In the genomic region with DNA sequence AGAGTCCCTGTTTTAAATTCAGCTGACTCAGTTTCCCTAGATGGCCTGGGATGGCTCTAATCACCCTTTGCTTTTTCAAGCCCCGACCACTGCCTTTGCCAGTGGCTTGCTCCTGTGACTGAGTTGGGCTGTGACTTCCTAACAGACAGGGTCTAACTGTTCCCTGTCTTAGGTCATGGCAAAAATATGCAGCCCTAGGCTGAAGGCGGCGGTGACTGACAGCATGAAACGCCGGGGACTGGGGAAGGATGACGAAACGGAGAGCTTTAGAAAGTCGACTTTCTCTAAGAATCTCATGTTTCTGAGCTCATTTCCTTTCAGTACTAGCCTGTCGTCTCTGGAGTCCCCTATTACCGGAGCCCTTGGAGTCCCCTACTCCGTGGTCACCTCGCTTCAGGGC, we compare ENCODE assay signal across 11 mouse cellular contexts. TPM values are rescaled to one million over a fixed set of nuclear protein-coding genes. Genes with fewer than 3 reads are reported as not detected.
DNase-seq lines count a peak whose midpoint lies in the region; ATAC-seq and TF ChIP-seq lines count a peak whose summit lies in the region.
"Had no signal": no experiment of that assay in that cellular context is flagged by ENCODE, and none has a peak within 500 bp of the region (broad histone marks: within the 10 kb centered on the region; RNA-seq: fewer than 3 reads in every experiment).

No protein-coding gene starts in this region.

- H3K27ac ChIP-seq in kidney, embryonic 14.5 days (ENCODE audit: low read depth, low read length): peak overlapping the region; percentile 49; the same call in 1 of the 2 replicates
- peak overlapping the region; percentile 43 for H3K27ac ChIP-seq in embryonic facial prominence, embryonic 11.5 days (replicated peaks; ENCODE audit: low read depth, low read length)
- H3K27ac ChIP-seq in heart, embryonic 15.5 days: peak overlapping the region; percentile 86
- H3K27ac ChIP-seq in thymus, adult 2 months (ENCODE audit: control insufficient read depth, insufficient read depth, low read length): no peak overlapping the region
- H3K27ac ChIP-seq: neural tube, embryonic 12.5 days had no signal

- no peak for TF ChIP-seq POLR2A in thymus, adult 2 months (IDR thresholded peaks at IDR 0.05; ENCODE audit: control insufficient read depth, extremely low read depth, insufficient read depth, low read length, poor library complexity)

- H3K4me3 ChIP-seq in kidney, embryonic 14.5 days (ENCODE audit: low read length): no peak overlapping the region
- no peak overlapping the region for H3K4me3 ChIP-seq in embryonic facial prominence, embryonic 11.5 days (ENCODE audit: low read depth, low read length)
- H3K4me3 ChIP-seq in heart, embryonic 15.5 days: 0 out of 2 replicates have a peak overlapping the region, but pooled peaks have one; percentile 2
- H3K4me3 ChIP-seq in thymus, adult 2 months (ENCODE audit: control insufficient read depth, insufficient read depth, low read length): no peak overlapping the region
- H3K4me3 ChIP-seq: neural tube, embryonic 12.5 days had no signal

- TF ChIP-seq CTCF in thymus, adult 2 months (IDR thresholded peaks at IDR 0.05; ENCODE audit: borderline replicate concordance, control insufficient read depth, extremely low read depth, insufficient read depth, low read length, poor library complexity): no peak

- no peak for DNase-seq in kidney, adult 9 months
- DNase-seq in embryonic facial prominence, embryonic 11.5 days (ENCODE audit: low spot score): peak; percentile 80
- DNase-seq in lung, postnatal 4 days: peak; percentile 63 to 70
- DNase-seq in thymus, adult 2 months: no peak
- DNase-seq in c-Kit-positive CD71-positive TER-119-positive erythroid progenitor cells, embryonic 14.5 days (ENCODE audit: low spot score): no peak
- DNase-seq in layer of hippocampus, postnatal 14 days (ENCODE audit: low spot score in 2 of 2): no peak
- DNase-seq: cerebellum, postnatal 36 days; layer of hippocampus, postnatal 36 days had no signal

- no peak overlapping the region for H3K9ac ChIP-seq in kidney, embryonic 14.5 days (ENCODE audit: low read depth, low read length)
- no peak overlapping the region for H3K9ac ChIP-seq in embryonic facial prominence, embryonic 11.5 days (replicated peaks; ENCODE audit: low read length)
- H3K9ac ChIP-seq in heart, embryonic 15.5 days: peak overlapping the region; percentile 5; the same call in 1 of the 2 replicates
- H3K9ac ChIP-seq: neural tube, embryonic 12.5 days had no signal

- no peaks in the 10 kb centered on the region for H3K36me3 ChIP-seq in kidney, embryonic 14.5 days (ENCODE audit: control insufficient read depth, insufficient read depth, low read length)
- no peaks in the 10 kb centered on the region for H3K36me3 ChIP-seq in embryonic facial prominence, embryonic 11.5 days (replicated peaks; ENCODE audit: control insufficient read depth, insufficient read depth, low read depth, low read length)
- no peaks in the 10 kb centered on the region for H3K36me3 ChIP-seq in heart, embryonic 15.5 days
- H3K36me3 ChIP-seq in thymus, adult 2 months (ENCODE audit: control insufficient read depth, insufficient read depth, low read length): no peaks in the 10 kb centered on the region
- H3K36me3 ChIP-seq: neural tube, embryonic 12.5 days had no signal

- peaks cover 14% of the 10 kb centered on the region for H3K4me1 ChIP-seq in kidney, embryonic 14.5 days (ENCODE audit: control insufficient read depth, insufficient read depth, low read length)
- H3K4me1 ChIP-seq in embryonic facial prominence, embryonic 11.5 days (ENCODE audit: control insufficient read depth, insufficient read depth, low read length): peaks cover 10% of the 10 kb centered on the region
- H3K4me1 ChIP-seq in heart, embryonic 15.5 days (replicated peaks): peaks cover 49% of the 10 kb centered on the region
- H3K4me1 ChIP-seq in thymus, adult 2 months (replicated peaks; ENCODE audit: control insufficient read depth, insufficient read depth, low read length): no peaks in the 10 kb centered on the region

- no peaks in the 10 kb centered on the region for H3K9me3 ChIP-seq in kidney, embryonic 14.5 days (ENCODE audit: control insufficient read depth, low read length)
- no peaks in the 10 kb centered on the region for H3K9me3 ChIP-seq in embryonic facial prominence, embryonic 11.5 days (replicated peaks; ENCODE audit: control insufficient read depth, low read length)
- no peaks in the 10 kb centered on the region for H3K9me3 ChIP-seq in heart, embryonic 15.5 days (replicated peaks)
- H3K9me3 ChIP-seq: neural tube, embryonic 12.5 days had no signal

- H3K27me3 ChIP-seq in kidney, embryonic 14.5 days (ENCODE audit: control insufficient read depth, insufficient read depth, low read length): no peaks in the 10 kb centered on the region
- no peaks in the 10 kb centered on the region for H3K27me3 ChIP-seq in embryonic facial prominence, embryonic 11.5 days (ENCODE audit: control insufficient read depth, insufficient read depth, low read length)
- H3K27me3 ChIP-seq in heart, embryonic 15.5 days: no peaks in the 10 kb centered on the region
- H3K27me3 ChIP-seq in thymus, adult 2 months (ENCODE audit: control insufficient read depth, insufficient read depth, low read length): no peaks in the 10 kb centered on the region; the same call in 1 of the 2 replicates
- H3K27me3 ChIP-seq: neural tube, embryonic 12.5 days had no signal

- WGBS in kidney, embryonic 14.5 days: 38% methylated on average over 12 of the region's 12 CpGs
- WGBS in embryonic facial prominence, embryonic 11.5 days: 15% methylated on average over 12 of the region's 12 CpGs
- 20% methylated on average over 12 of the region's 12 CpGs for WGBS in heart, embryonic 15.5 days
- WGBS in thymus, adult 2 months: 71% methylated on average over 12 of the region's 12 CpGs

- H3K4me2 ChIP-seq in kidney, embryonic 14.5 days (replicated peaks; ENCODE audit: low read depth, low read length): no peak overlapping the region
- H3K4me2 ChIP-seq in embryonic facial prominence, embryonic 11.5 days (ENCODE audit: low read depth, low read length): no peak overlapping the region
- peak overlapping the region; percentile 54 for H3K4me2 ChIP-seq in heart, embryonic 15.5 days
- H3K4me2 ChIP-seq: neural tube, embryonic 12.5 days had no signal

- peak; percentile 40 for ATAC-seq in kidney, embryonic 14.5 days (ENCODE audit: low FRiP score, low TSS enrichment)
- ATAC-seq in embryonic facial prominence, embryonic 11.5 days (replicated peaks; ENCODE audit: insufficient number of reproducible peaks, low FRiP score, low TSS enrichment, low read depth): no peak
- ATAC-seq in heart, embryonic 15.5 days (replicated peaks; ENCODE audit: insufficient number of reproducible peaks, insufficient read depth, low FRiP score, low read depth): peak; percentile 83

RNA-seq across cellular contexts. Expression of gene Rasl11b, which starts 22.9 kb away (rescaled TPM):
- polyA plus RNA-seq in kidney, embryonic 14.5 days (2014; fragmentation: Nextera tagmentation; extraction: Ambion mirVana): 36.4 and 44.7 TPM in 2 replicates
- polyA plus RNA-seq in embryonic facial prominence, embryonic 11.5 days (2014; fragmentation: Nextera tagmentation; extraction: Ambion mirVana): 82.8 and 83.8 TPM in 2 replicates
- polyA plus RNA-seq in heart, embryonic 15.5 days (2015; fragmentation: Nextera tagmentation; extraction: Ambion mirVana): 90.2 and 101 TPM in 2 replicates
- 30.9 and 33.9 TPM in 2 replicates for polyA plus RNA-seq in thymus, adult 2 months (2012; rRNA removed)
- total RNA-seq in layer of hippocampus, postnatal 14 days (2021): 10 to 100 TPM; 62.7 to 66.1 TPM

Comparison
In these comparisons a context has a peak if more than half of its experiments do, and no peak if none do; other contexts are left out.
1. DNase-seq: peak in embryonic facial prominence, embryonic 11.5 days (single experiment) and lung, postnatal 4 days (2 of 2); none in kidney, adult 9 months (single experiment), thymus, adult 2 months (single experiment), c-Kit-positive CD71-positive TER-119-positive erythroid progenitor cells, embryonic 14.5 days (single experiment) and layer of hippocampus, postnatal 14 days (0 of 2).